ENCODE assay signal across 30 mouse cellular contexts in the genomic region with DNA sequence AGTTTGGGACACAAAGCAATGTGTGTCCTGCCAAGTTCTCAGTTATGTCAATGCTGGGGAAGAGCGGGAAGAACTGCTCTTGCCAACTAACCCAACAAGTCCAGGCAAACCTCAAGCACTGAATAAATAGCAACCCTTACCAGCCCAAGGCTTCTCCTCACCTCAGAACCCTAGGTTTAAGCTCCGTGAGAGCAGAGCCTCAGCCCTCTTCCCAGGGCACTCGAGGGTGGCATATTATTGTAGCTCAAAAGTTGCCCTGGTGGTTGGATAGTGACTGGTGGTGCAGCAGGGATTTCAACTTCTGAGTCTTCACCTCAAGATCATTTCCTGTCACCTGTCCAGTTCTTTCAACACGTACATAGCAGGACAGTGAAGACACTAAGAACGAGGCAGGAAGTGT. TPM values are rescaled to one million over a fixed set of nuclear protein-coding genes. Genes with fewer than 3 reads are reported as not detected.
DNase-seq lines count a peak whose midpoint lies in the region.
"Had no signal": no experiment of that assay in that cellular context is flagged by ENCODE, and none has a peak within 500 bp of the region (broad histone marks: within the 10 kb centered on the region; RNA-seq: fewer than 3 reads in every experiment).

No protein-coding gene starts in this region.

- DNase-seq in lung, adult 18-20 months, result peak; percentile 37 to 57
- no peak for DNase-seq in lung, postnatal 4 days
- peak; percentile 19 for DNase-seq in urinary bladder, postnatal 25 days (ENCODE audit: low spot score)
- DNase-seq in urinary bladder, adult 2 months (ENCODE audit: low spot score), result no peak
- peak; percentile 32 for DNase-seq in lung, postnatal 36 days
- no peak for DNase-seq in cerebellum, adult 8-10 months
- DNase-seq in cerebellum, adult 11 months, result no peak
- DNase-seq: adrenal gland, adult 8-10 months; cerebellum, adult 18-20 months; cerebellum, postnatal 36 days; embryo, embryonic 11 days; gastrocnemius, postnatal 14 days; heart, adult 18-20 months; heart, postnatal 10 days; kidney, adult 18-20 months; left cerebral cortex, postnatal 4 days; right cerebral cortex, postnatal 25 days; spleen, adult 18-20 months; thymus, adult 2 months; thymus, postnatal 4 days had no signal

RNA-seq across cellular contexts. Expression of gene Calm4, which starts 6.0 kb away (rescaled TPM):
- not detected in 2 replicates for polyA plus RNA-seq in urinary bladder, adult 2 months (2012; rRNA removed)
- polyA plus RNA-seq: C2C12; forebrain, embryonic 10.5 days; forebrain, embryonic 16.5 days; heart, embryonic 12.5 days; hindbrain, embryonic 10.5 days; kidney, embryonic 16.5 days; liver, adult 2 months; macrophage; midbrain, embryonic 15.5 days; neural tube, embryonic 12.5 days had no signal

RNA-seq across cellular contexts. Expression of gene Calm5, which starts 22.4 kb away (rescaled TPM):
- not detected in 2 replicates for polyA plus RNA-seq in urinary bladder, adult 2 months (2012; rRNA removed)
- polyA plus RNA-seq: C2C12; forebrain, embryonic 10.5 days; forebrain, embryonic 16.5 days; heart, embryonic 12.5 days; hindbrain, embryonic 10.5 days; kidney, embryonic 16.5 days; liver, adult 2 months; macrophage; midbrain, embryonic 15.5 days; neural tube, embryonic 12.5 days; thymus, adult 2 months had no signal

RNA-seq across cellular contexts. Expression of gene Calml3, which starts 27.4 kb away (rescaled TPM):
- polyA plus RNA-seq in urinary bladder, adult 2 months (2012; rRNA removed), result 0.13 and 0.19 TPM in 2 replicates
- polyA plus RNA-seq: forebrain, embryonic 10.5 days; forebrain, embryonic 16.5 days; heart, embryonic 12.5 days; liver, adult 2 months; macrophage; midbrain, embryonic 15.5 days; neural tube, embryonic 12.5 days had no signal

Comparison
In these comparisons a context has a peak if more than half of its experiments do, and no peak if none do; other contexts are left out.
1. DNase-seq: peak in lung, adult 18-20 months (2 of 2), urinary bladder, postnatal 25 days (single experiment) and lung, postnatal 36 days (single experiment); none in lung, postnatal 4 days (0 of 2), urinary bladder, adult 2 months (single experiment), cerebellum, adult 8-10 months (single experiment) and cerebellum, adult 11 months (single experiment).